ENCODE assay signal across 8 mouse cellular contexts in genomic region chr17:86254285-86254684, GRCm38 (mm10).
DNase-seq lines count a peak whose midpoint lies in the region; ATAC-seq and TF ChIP-seq lines count a peak whose summit lies in the region.

No protein-coding gene starts in this region.

- DNase-seq in neural tube, embryonic 10.5 days (ENCODE audit: extremely low spot score, low spot score), result no peak
- DNase-seq in cerebellum, adult 11-12 months, result peak; percentile 93
- peak; percentile 64 to 71 for DNase-seq in frontal cortex, postnatal 36 days (ENCODE audit: low spot score in 2 of 2)
- DNase-seq in layer of hippocampus, adult 2 months (ENCODE audit: low spot score in 2 of 2), result peak; percentile 72 to 76
- peak; percentile 64 for DNase-seq in right cerebral cortex, postnatal 14 days
- DNase-seq in thymus, postnatal 14 days, result no peak
- no peak for DNase-seq in thymus, postnatal 10 days (ENCODE audit: low spot score in 2 of 2)

- H3K9me3 ChIP-seq in neural tube, embryonic 14.5 days (ENCODE audit: control insufficient read depth, low read length), result no peaks in the 10 kb centered on the region

- H3K27me3 ChIP-seq in neural tube, embryonic 14.5 days (ENCODE audit: control insufficient read depth, insufficient read depth, low read length), result no peaks in the 10 kb centered on the region

- H3K9ac ChIP-seq in neural tube, embryonic 14.5 days (replicated peaks; ENCODE audit: low read depth, low read length), result no peak overlapping the region

- H3K27ac ChIP-seq in neural tube, embryonic 14.5 days (ENCODE audit: low read depth, low read length), result 0 out of 2 replicates have a peak overlapping the region, but pooled peaks have one; percentile 22
- peak overlapping the region; percentile 91 for H3K27ac ChIP-seq in layer of hippocampus, adult 2 months

- peak; percentile 71; the same call in 1 of the 2 replicates for ATAC-seq in neural tube, embryonic 14.5 days (ENCODE audit: low read depth)

- H3K4me2 ChIP-seq in neural tube, embryonic 14.5 days (ENCODE audit: low read depth, low read length), result no peak overlapping the region

- WGBS in neural tube, embryonic 14.5 days, result 86% methylated on average over 8 of the region's 8 CpGs

- no peaks in the 10 kb centered on the region for H3K36me3 ChIP-seq in neural tube, embryonic 14.5 days (ENCODE audit: control insufficient read depth, insufficient read depth, low read length)

- no peak overlapping the region for H3K4me3 ChIP-seq in neural tube, embryonic 14.5 days (ENCODE audit: low read depth, low read length)
- H3K4me3 ChIP-seq in layer of hippocampus, adult 2 months, result no peak overlapping the region

- peaks cover 9% of the 10 kb centered on the region; the same call in 1 of the 2 replicates for H3K4me1 ChIP-seq in neural tube, embryonic 14.5 days (ENCODE audit: control insufficient read depth, insufficient read depth, low read length)

- TF ChIP-seq CTCF in layer of hippocampus, adult 2 months (conservative IDR thresholded peaks at IDR 0.05), result no peak

Comparison
In these comparisons a context has a peak if more than half of its experiments do, and no peak if none do; other contexts are left out.
1. DNase-seq: peak in cerebellum, adult 11-12 months (single experiment), frontal cortex, postnatal 36 days (2 of 2), layer of hippocampus, adult 2 months (2 of 2) and right cerebral cortex, postnatal 14 days (single experiment); none in neural tube, embryonic 10.5 days (single experiment), thymus, postnatal 14 days (single experiment) and thymus, postnatal 10 days (0 of 2).